Mouse (Mus musculus) cerebellum, adult 2 months (tissue): ENCODE results near the gene Tmem254a.
"Not testable (repeated sequence)": the region's sequence is repeated elsewhere in the genome, so short reads cannot be mapped to it uniquely, and the experiment has no call there.

Source experiments
- CTCF ChIP-seq: fragments of 200-500 bp; IDR thresholded peaks from 2 replicates; pipeline ENCODE4 v1.5.1; 2011; ENCODE audit warnings: low read depth, mild to moderate bottlenecking, control low read depth, low read length, moderate library complexity, borderline replicate concordance; ENCODE audit not compliant: insufficient read depth
- POLR2A ChIP-seq: fragments of 200-500 bp; IDR thresholded peaks from 2 replicates; pipeline ENCODE4 v1.6.1; 2011; ENCODE audit warnings: low read length, control low read depth, borderline replicate concordance; ENCODE audit not compliant: insufficient read depth

DNA sequence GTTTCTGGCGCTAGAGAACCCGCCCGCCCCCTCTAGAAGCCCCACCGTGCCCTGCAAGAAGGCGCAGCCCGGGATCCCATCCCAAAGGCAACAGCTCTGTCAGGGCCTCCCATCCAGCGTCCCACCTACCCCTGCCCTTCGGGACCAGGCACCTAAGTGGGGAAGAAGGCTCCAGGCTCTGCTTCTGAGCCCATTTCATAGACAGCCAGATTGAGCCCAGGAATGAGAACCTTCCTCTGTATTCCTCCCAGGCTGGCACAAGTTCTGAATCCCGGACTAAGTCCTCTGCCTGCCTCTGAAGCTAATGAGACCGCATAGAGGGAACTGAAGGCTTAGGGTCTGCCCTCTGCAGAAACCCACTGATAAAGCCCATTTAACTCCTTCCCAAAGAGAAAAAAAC lies 24.5 kb downstream of the Tmem254a start, which contains the start of gene Plac9a:
- not testable (repeated sequence) for TF ChIP-seq POLR2A, CTCF
